Mouse (Mus musculus) megakaryocyte, embryonic 14.5 days (primary cell): ENCODE measurements around the gene Xpnpep1. TPM values are rescaled to one million over a fixed set of nuclear protein-coding genes. Genes with fewer than 3 reads are reported as not detected.

Experiments
- H3K27me3 ChIP-seq: replicated peaks from 2 replicates; pipeline ENCODE3; 2012; ENCODE audit warnings: inconsistent platforms
- H3K36me3 ChIP-seq: replicated peaks from 2 replicates; pipeline ENCODE3; 2012; ENCODE audit warnings: low read length, inconsistent platforms, mixed read lengths
- H3K4me1 ChIP-seq: 2 replicates; pipeline ENCODE4 v1.6.1; 2012; ENCODE audit warnings: inconsistent platforms
- H3K4me3 ChIP-seq: replicated peaks from 2 replicates; pipeline ENCODE3; 2012; ENCODE audit warnings: moderate library complexity, mild to moderate bottlenecking, inconsistent platforms
- H3K9me3 ChIP-seq: 2 replicates; pipeline ENCODE4 v1.6.1; 2012; ENCODE audit warnings: inconsistent platforms
- FLI1 ChIP-seq: IDR thresholded peaks from 2 replicates; pipeline ENCODE4 v1.6.1; 2012; ENCODE audit warnings: low read length, inconsistent platforms, mixed read lengths
- GATA1 ChIP-seq: IDR thresholded peaks from 3 replicates; pipeline ENCODE4 v1.6.1; 2012; ENCODE audit warnings: mixed read lengths, low read length, inconsistent platforms, borderline replicate concordance
- polyA plus RNA-seq: library from polyadenylated mRNA; stranded (reverse); fragments of >175 nt; gene quantifications from 2 replicates; pipeline ENCODE4 v1.2.3, GENCODE M21; 2012; ENCODE audit warnings: low replicate concordance; ENCODE audit not compliant: insufficient read depth

The Xpnpep1 gene
- polyA plus RNA-seq, 1 experiment: 183 TPM

DNA sequence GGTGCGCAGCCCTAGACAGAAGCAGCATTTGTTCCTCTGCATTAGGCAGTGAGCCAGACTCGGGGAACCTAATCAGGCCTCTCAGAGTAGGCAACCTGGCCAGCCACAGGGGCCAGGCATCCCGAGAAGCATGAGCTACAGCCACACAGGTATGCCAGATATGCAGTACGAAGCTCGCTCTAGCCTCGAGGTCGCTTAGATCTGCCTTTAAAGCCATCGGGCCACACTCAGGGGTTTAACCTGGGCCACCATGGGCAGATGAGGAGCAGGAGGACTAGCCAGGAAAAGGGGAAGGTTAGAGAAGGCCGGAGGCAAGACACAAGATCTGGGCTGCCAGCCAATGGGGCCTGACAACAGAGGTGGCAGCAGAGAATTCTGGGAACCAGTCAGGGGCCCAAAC is 22.1 kb downstream of the Xpnpep1 start:
- TF ChIP-seq GATA1: no peak
- no peak for TF ChIP-seq FLI1
- H3K9me3 ChIP-seq: no peaks in the 10 kb centered on the region
- no peak overlapping the region for H3K4me3 ChIP-seq
- peaks cover 99% of the 10 kb centered on the region for H3K36me3 ChIP-seq
- peaks cover 78% of the 10 kb centered on the region for H3K4me1 ChIP-seq
- H3K27me3 ChIP-seq: no peaks in the 10 kb centered on the region

DNA sequence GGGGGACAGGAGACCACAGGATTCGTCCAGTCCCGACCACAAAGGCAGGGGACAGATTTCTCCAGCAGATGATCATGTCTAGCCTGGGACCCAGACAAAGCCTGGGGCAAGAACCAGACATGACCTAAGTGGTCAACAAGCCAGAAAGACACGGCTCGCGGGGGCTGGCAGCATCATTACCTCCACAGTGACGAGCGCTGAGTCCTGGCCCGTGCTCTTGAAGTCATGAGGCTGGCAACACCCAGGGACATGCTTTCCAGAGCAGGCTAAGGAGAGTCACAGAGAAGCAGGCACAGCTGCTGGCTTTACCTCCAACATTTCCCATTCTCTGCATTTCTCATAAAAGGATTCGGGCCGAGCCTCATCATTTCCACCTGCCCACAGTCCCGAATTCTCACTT is 22.8 kb downstream of the Xpnpep1 start:
- no peak for TF ChIP-seq GATA1
- TF ChIP-seq FLI1: no peak
- H3K9me3 ChIP-seq: no peaks in the 10 kb centered on the region

DNA sequence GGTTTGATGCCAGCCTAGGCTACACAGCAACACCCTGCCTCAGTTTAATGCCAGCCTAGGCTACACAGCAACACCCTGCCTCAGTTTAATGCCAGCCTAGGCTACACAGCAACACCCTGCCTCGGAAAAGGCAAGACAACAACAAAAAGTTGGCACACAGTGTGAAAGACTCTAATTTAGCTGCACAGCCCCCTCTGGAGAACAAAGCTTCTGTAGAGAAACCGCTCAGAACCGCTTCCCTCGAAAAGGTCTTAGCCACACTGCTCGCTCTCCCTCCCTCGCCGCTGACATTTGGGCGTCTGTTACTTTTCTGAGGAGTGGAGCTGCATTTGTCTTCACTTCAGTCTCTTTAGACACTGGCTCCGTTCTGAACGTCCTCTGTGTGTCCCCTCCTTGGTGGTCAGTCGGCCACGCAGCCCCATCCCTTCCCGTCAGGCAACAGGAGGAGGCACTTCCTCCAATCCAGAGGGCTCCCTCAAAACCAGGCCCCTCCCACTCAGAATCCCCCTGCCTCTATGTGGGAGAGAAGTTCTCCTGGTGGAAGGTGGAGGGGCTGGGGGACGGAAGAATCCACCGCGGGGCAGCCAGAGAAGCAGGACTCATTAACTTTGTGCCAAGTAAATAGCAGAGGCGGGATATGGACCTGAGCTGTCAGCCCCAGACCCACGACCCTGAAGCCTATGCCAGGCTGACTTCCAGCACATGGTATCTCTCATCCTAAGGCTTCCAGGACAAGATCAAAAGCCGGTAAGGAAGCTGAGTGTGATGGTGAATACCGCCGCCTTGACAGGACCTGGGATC is 24.9 kb downstream of the Xpnpep1 start:
- H3K27me3 ChIP-seq: no peaks in the 10 kb centered on the region
- H3K4me1 ChIP-seq: peaks cover 81% of the 10 kb centered on the region
- H3K4me3 ChIP-seq: no peak overlapping the region
- TF ChIP-seq GATA1 (no peak), FLI1 (no peak)
- H3K36me3 ChIP-seq: peaks cover 99% of the 10 kb centered on the region
- H3K9me3 ChIP-seq: no peaks in the 10 kb centered on the region

More for the DNA sequence above, 22.8 kb downstream of the Xpnpep1 start:
- Histone ChIP-seq H3K36me3 (peaks cover 99% of the 10 kb centered on the region), H3K27me3 (no peaks in the 10 kb centered on the region), H3K4me1 (peaks cover 71% of the 10 kb centered on the region), H3K4me3 (no peak overlapping the region)

DNA sequence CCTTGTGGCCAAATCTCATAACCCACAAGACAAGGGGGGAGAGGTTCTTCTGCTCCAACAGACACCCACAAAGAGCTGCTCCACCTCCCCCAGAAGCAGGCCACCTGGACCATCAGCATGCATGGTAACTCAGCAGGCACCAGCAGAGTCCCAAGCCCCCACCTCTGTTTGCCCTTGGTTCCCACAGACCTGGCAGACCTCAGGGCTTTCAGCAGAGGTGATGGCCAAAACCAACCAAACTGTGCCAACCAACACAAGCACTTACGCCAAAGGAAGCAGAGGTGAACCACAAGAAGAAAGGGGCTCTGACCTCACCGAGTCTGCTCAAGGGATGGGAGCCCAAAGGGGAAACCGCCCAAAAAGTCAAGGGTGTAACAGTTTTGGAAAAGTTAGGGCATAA is 26.3 kb downstream of the Xpnpep1 start:
- peaks cover 100% of the 10 kb centered on the region for H3K36me3 ChIP-seq
- H3K4me1 ChIP-seq: peaks cover 75% of the 10 kb centered on the region
- TF ChIP-seq FLI1 (no peak), GATA1 (no peak)
- no peaks in the 10 kb centered on the region for H3K27me3 ChIP-seq
- H3K4me3 ChIP-seq: no peak overlapping the region
- no peaks in the 10 kb centered on the region for H3K9me3 ChIP-seq

DNA sequence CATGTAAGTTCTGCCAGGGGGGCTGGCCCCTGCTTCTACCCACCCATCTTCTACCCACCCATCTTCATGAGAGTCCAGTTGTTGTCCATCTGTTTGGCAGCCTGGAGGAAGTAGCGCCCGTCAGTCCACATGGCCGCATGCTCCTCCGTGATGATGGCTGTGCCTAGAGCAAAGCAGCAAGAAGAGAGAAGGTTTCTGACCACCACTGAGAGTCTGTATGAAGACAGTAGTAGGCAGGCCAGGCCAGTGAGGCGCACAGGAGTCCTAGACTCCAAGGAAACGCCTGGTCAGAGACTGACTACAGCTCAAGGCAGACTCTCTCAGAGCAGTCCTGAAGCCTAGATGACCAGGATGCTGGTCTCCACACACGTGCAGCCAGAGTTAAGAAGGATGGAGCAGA is 26.7 kb downstream of the Xpnpep1 start:
- no peak overlapping the region for H3K4me3 ChIP-seq
- H3K27me3 ChIP-seq: no peaks in the 10 kb centered on the region
- H3K36me3 ChIP-seq: peaks cover 100% of the 10 kb centered on the region
- H3K9me3 ChIP-seq: no peaks in the 10 kb centered on the region
- TF ChIP-seq FLI1: no peak
- TF ChIP-seq GATA1: no peak
- H3K4me1 ChIP-seq: peaks cover 71% of the 10 kb centered on the region

DNA sequence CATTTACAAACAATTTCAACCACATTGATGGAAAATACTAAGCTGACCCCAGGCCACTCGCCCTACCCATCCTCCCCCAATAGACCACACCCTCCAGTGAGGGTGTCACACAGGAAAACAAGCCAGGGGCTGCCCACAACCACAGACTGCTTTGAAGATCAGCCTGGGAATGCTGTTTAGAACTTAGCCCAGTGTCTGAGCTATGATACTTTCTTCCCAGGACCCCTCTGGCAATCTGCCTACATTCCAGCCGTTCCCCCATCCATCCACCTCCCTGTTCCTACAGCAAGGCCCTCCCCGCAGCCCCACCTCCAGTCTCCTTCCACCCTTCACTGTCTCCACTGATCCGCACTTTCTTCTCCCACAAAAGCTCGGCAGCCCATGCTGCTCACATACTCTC is 29.1 kb downstream of the Xpnpep1 start:
- Histone ChIP-seq H3K27me3 (no peaks in the 10 kb centered on the region), H3K4me1 (peaks cover 48% of the 10 kb centered on the region), H3K9me3 (no peaks in the 10 kb centered on the region), H3K4me3 (no peak overlapping the region), H3K36me3 (peaks cover 100% of the 10 kb centered on the region)
- TF ChIP-seq FLI1 (no peak), GATA1 (no peak)

DNA sequence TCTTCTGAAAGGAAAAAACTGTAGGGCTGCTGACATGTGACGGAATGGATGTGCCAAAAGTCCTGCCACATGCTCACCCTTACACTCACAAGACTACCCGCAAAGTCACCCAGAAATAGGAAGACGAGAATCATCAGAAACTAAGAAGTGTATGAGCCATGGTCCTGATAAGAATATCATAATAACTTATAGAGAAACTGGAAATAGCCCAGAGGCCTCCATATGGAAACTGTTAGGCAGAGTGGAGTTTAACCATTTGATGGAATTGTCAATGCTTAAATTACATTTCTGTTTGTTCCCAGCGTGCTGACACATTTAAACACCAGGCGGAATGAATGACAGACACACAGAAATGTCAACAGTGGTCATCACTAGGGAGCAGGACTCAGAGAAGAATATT is 31.1 kb downstream of the Xpnpep1 start:
- Histone ChIP-seq H3K4me1 (peaks cover 34% of the 10 kb centered on the region), H3K27me3 (no peaks in the 10 kb centered on the region), H3K4me3 (no peak overlapping the region), H3K36me3 (peaks cover 100% of the 10 kb centered on the region), H3K9me3 (no peaks in the 10 kb centered on the region)
- TF ChIP-seq FLI1 (no peak), GATA1 (no peak)

DNA sequence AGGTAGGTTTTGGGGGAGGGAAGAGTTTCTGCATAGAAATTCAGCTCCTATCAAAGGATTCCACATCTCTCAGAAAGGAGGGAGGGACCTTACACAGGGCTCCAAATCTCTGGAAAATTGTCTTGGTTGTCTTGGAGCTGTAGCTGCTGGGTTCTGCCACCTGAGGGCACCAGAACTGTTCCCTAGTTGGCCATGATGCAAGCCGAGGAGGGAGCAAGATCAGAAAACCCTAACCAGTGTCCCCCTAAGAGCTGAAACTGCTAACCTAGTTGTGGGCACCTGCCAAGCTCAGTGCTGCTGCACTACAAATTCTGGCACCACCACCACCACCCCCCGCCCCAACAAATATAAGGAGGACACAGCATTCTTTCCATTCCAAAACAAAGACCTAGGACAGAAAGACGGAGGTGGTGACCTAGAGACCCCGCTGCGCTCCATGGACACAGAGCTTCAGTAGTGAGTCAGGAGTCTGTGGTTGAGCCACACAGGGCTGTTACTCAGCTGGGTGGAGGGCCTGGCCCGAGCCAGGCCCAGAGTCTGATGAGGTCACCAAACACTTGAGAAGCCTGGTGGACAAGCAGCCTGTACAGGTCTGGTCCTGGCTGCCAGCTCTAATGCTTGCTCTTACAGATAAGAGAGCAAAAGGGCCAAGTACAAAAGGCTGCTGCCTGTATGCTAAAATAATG is 31.9 kb downstream of the Xpnpep1 start:
- peaks cover 28% of the 10 kb centered on the region for H3K4me1 ChIP-seq
- TF ChIP-seq FLI1 (no peak), GATA1 (no peak)
- H3K36me3 ChIP-seq: peaks cover 100% of the 10 kb centered on the region
- H3K9me3 ChIP-seq: no peaks in the 10 kb centered on the region
- no peak overlapping the region for H3K4me3 ChIP-seq
- H3K27me3 ChIP-seq: no peaks in the 10 kb centered on the region

DNA sequence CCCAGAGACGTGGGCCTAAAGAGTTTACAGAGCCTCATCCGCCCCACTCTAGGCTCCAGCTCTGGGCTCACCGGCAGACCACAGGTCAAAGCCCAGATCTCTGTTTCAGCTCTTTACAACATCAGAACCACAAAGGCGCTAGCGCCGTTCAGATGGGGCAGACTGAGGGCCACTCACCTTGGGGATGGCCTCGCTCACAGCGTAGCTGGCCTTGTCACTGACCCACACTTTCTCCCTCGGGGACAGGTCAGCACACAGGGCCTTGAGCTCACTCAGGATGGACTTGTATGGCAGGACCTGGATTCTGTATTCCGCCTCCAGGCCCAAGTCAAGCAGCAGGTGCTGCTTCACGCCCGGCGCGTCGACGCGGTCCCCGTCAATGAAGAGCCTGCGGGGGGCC is 34.0 kb downstream of the Xpnpep1 start:
- Histone ChIP-seq H3K27me3 (no peaks in the 10 kb centered on the region), H3K4me3 (no peak overlapping the region), H3K9me3 (no peaks in the 10 kb centered on the region), H3K36me3 (peaks cover 100% of the 10 kb centered on the region), H3K4me1 (peaks cover 16% of the 10 kb centered on the region)
- no peak for TF ChIP-seq FLI1
- no peak for TF ChIP-seq GATA1

DNA sequence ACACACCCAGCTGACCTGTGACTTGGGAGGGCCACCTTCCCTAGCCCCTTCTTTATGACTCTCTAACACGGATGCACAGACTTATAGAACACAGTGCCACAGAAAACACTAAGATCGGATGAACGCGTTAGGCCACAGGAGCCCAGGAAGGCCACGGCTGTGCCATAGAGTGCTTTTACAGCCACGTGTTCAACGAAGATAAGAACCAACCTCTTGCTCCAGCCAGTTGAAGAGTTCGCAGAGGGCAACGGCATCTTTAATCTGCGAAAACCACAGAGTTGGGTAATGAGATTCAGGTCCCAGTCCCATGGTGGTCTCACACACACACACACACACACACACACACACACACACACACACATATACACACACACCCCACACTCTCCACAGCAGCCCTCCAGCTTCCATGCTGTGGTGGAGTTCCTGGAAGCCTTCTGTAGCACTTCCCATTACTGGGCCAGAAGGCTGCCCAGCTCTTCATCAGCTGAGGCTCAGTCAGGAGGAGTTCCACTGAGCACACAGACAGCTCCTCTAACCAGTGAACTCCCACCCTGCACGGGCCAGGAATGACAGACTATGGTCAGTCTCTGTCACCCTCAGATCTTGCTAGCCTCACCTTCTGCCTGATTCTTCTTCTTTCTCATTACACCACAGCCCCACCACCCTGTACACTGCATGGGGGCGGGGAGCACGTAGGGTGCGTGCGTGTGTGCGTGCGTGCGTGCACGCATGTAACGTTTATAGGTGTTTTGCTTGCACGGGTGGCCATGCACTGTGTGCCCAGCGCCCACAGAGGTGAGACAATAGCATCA is 36.3 kb downstream of the Xpnpep1 start:
- no peaks in the 10 kb centered on the region for H3K9me3 ChIP-seq
- H3K27me3 ChIP-seq: no peaks in the 10 kb centered on the region
- TF ChIP-seq FLI1 (no peak), GATA1 (no peak)
- H3K4me1 ChIP-seq: peaks cover 7% of the 10 kb centered on the region; the same call in 1 of the 2 replicates
- no peak overlapping the region for H3K4me3 ChIP-seq
- H3K36me3 ChIP-seq: peaks cover 100% of the 10 kb centered on the region
